Mouse (Mus musculus) hindbrain, embryonic 13.5 days (tissue): ENCODE data around the gene Gm6614. TPM values are rescaled to one million over a fixed set of nuclear protein-coding genes. Genes with fewer than 3 reads are reported as not detected.

Experiments used
- ATAC-seq: fragments of 200-750 bp; cut with Nextera tagmentation; 2 replicates; pipeline ENCODE4 v1.8.0; 2017; ENCODE audit warnings: moderate TSS enrichment; ENCODE audit not compliant: low FRiP score
- H3K27ac ChIP-seq: fragments of 300-500 bp; sonication (generic); 2 replicates; pipeline ENCODE4 v1.5.1; 2015; ENCODE audit warnings: inconsistent platforms, mild to moderate bottlenecking, moderate library complexity
- H3K27me3 ChIP-seq: fragments of 300-500 bp; sonication (generic); 2 replicates; pipeline ENCODE4 v1.6.1; 2015; ENCODE audit warnings: mild to moderate bottlenecking, inconsistent platforms
- H3K36me3 ChIP-seq: fragments of 300-500 bp; sonication (generic); 2 replicates; pipeline ENCODE4 v1.6.1; 2015; ENCODE audit warnings: mild to moderate bottlenecking, inconsistent platforms
- H3K4me1 ChIP-seq: fragments of 300-500 bp; sonication (generic); replicated peaks from 2 replicates; pipeline ENCODE4 v1.6.1; 2015; ENCODE audit warnings: inconsistent platforms
- H3K4me2 ChIP-seq: fragments of 300-500 bp; sonication (generic); 2 replicates; pipeline ENCODE4 v1.6.1; 2015; ENCODE audit warnings: inconsistent platforms, mild to moderate bottlenecking, moderate library complexity
- H3K4me3 ChIP-seq: fragments of 300-500 bp; sonication (generic); 2 replicates; pipeline ENCODE4 v1.5.1; 2015; ENCODE audit warnings: mild to moderate bottlenecking, inconsistent platforms
- H3K9ac ChIP-seq: fragments of 300-500 bp; sonication (generic); 2 replicates; pipeline ENCODE4 v1.6.1; 2015; ENCODE audit warnings: mild to moderate bottlenecking, inconsistent platforms
- H3K9me3 ChIP-seq: fragments of 300-500 bp; sonication (generic); 2 replicates; pipeline ENCODE4 v1.6.1; 2016; ENCODE audit warnings: inconsistent platforms
- WGBS: fragments of 180-500 bp; shearing (Covaris S2); methylation state at CpG from one replicate; pipeline ENCODE4 v1.1.7; 2015; 5-methylcytosine and 5-hydroxymethylcytosine counted together
- polyA plus RNA-seq: library from polyadenylated mRNA; unstranded; fragments of >200 nt; fragmentation: Nextera tagmentation; extraction: Ambion mirVana; gene quantifications from 2 replicates; pipeline ENCODE4 v1.2.1, GENCODE M21; 2015

The Gm6614 gene
- polyA plus RNA-seq, 1 experiment from 2014 or later = not detected

DNA sequence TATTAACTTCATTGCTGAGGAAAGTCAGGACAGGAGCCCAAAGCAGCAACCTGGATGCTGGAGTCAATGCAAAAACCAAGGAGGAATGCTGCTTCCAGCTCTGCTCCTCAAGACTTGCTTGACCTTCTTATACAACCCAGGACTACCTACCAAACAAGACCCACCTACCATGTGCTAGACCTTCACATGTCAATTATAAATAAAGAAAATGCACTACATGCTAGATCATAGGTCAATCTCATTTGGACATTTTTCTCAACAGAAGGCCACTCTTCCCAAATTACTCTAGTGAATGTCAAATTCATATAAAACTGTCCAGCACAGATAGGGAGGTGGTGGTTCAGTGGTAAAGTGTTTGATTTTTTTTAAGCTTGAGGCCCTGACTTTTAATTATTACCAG is 64.4 kb downstream of the Gm6614 start, which contains the start of gene Slco1a1:
Slco1a1 (minus strand) TSS at position 101 of the 400 bp plus-strand sequence.
- no peak for ATAC-seq
- no peaks in the 10 kb centered on the region for H3K9me3 ChIP-seq

DNA sequence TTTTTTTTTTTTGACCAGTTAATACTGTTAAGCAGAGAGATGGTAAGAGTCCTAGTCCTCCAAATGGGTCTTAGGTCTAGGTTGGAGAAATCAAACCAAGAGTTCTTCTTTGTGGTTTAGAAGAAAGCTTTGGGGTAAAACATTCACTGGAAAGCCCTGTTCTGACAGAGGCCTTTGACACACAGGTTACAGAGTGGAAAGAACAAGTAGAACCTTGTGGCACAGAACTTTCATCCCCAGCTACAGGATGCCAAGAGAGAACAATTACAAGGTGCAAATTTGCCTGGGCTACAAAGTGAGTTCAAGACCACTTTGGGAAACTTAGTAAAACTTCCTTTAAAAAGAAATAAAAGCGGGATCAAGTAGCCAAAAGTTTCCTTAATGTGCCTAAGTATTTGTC is 70.8 kb downstream of the Gm6614 start:
- H3K9me3 ChIP-seq = no peaks in the 10 kb centered on the region
- no peak overlapping the region for H3K4me2 ChIP-seq
- WGBS = 91% methylated on average over 1 of the region's 1 CpGs
- no peak for ATAC-seq
- no peak overlapping the region for H3K9ac ChIP-seq
- H3K27ac ChIP-seq = no peak overlapping the region
- H3K4me3 ChIP-seq = no peak overlapping the region
- no peaks in the 10 kb centered on the region for H3K36me3 ChIP-seq
- H3K4me1 ChIP-seq = no peaks in the 10 kb centered on the region
- no peaks in the 10 kb centered on the region for H3K27me3 ChIP-seq

More for the DNA sequence above, 64.4 kb downstream of the Gm6614 start, which contains the start of gene Slco1a1:
- no peak within 1 kb of the TSS for H3K4me3 ChIP-seq
- no peak within 1 kb of the TSS for H3K9ac ChIP-seq
- H3K4me2 ChIP-seq = no peak within 1 kb of the TSS
- H3K27ac ChIP-seq = no peak within 1 kb of the TSS
- no peaks in the 10 kb centered on the region for H3K27me3 ChIP-seq
- no peaks in the 10 kb centered on the region for H3K36me3 ChIP-seq
- H3K4me1 ChIP-seq = no peaks in the 10 kb centered on the region

Other genes with a start within 250 kb of the Gm6614 start
- gene Gm5724, start 237.6 kb downstream of the Gm6614 start, polyA plus RNA-seq = not detected in 2 replicates
- 1.3 and 2.2 TPM in 2 replicates for gene Slco1a4, start 155.2 kb downstream of the Gm6614 start, polyA plus RNA-seq
- gene Slco1a1, start 64.5 kb downstream of the Gm6614 start, polyA plus RNA-seq = not detected in 2 replicates
- gene Slco1a6, start 197.1 kb upstream of the Gm6614 start, polyA plus RNA-seq = 0.45 and 0.64 TPM in 2 replicates